Mouse (Mus musculus) heart, postnatal 0 days (tissue): ENCODE measurements at regions not wholly inside any gene's neighbourhood (a gene's known extent, or its start where the extent isn't known, plus 50 kb on each side); places are given as distances from the start of the nearest gene placed in this dataset. TPM values are rescaled to one million over a fixed set of nuclear protein-coding genes. Genes with fewer than 3 reads are reported as not detected.

Source experiments
- ATAC-seq: fragments of 200-750 bp; cut with Nextera tagmentation; 2 replicates; pipeline ENCODE4 v1.8.0; 2017; ENCODE audit warnings: low read depth, moderate number of reproducible peaks, moderate library complexity; ENCODE audit not compliant: insufficient read depth
- DNase-seq: peaks from one replicate; pipeline ENCODE4 v3.0.0-alpha.2; 2016; ENCODE audit warnings: low spot score
- H3K27ac ChIP-seq: fragments of 300-500 bp; sonication (generic); 2 replicates; pipeline ENCODE4 v1.5.1; 2014; ENCODE audit warnings: low read depth, mild to moderate bottlenecking
- H3K27me3 ChIP-seq: fragments of 300-500 bp; sonication (generic); 2 replicates; pipeline ENCODE4 v1.6.1; 2014; ENCODE audit warnings: low read length, mixed read lengths; ENCODE audit not compliant: control insufficient read depth, insufficient read depth
- H3K36me3 ChIP-seq: fragments of 300-500 bp; sonication (generic); replicated peaks from 2 replicates; pipeline ENCODE4 v1.6.1; 2014; ENCODE audit warnings: low read length, mixed read lengths; ENCODE audit not compliant: control insufficient read depth, insufficient read depth
- H3K4me1 ChIP-seq: fragments of 300-500 bp; sonication (generic); 2 replicates; pipeline ENCODE4 v1.6.1; 2014; ENCODE audit warnings: antibody characterized with exemption; ENCODE audit not compliant: control insufficient read depth, insufficient read depth
- H3K4me2 ChIP-seq: fragments of 300-500 bp; sonication (generic); 2 replicates; pipeline ENCODE4 v1.6.1; 2014; ENCODE audit warnings: low read depth, mild to moderate bottlenecking, low read length, moderate library complexity
- H3K4me3 ChIP-seq: fragments of 300-500 bp; sonication (generic); 2 replicates; pipeline ENCODE4 v1.5.1; 2014; ENCODE audit warnings: low read depth, low read length
- H3K9ac ChIP-seq: fragments of 300-500 bp; sonication (generic); replicated peaks from 2 replicates; pipeline ENCODE4 v1.6.1; 2014; ENCODE audit warnings: low read depth, low read length, mixed read lengths
- H3K9me3 ChIP-seq: fragments of 300-500 bp; sonication (generic); replicated peaks from 2 replicates; pipeline ENCODE4 v1.6.1; 2016; ENCODE audit warnings: low read length; ENCODE audit not compliant: control insufficient read depth
- CTCF ChIP-seq: IDR thresholded peaks from 2 replicates; pipeline ENCODE4 v1.5.1; 2016; ENCODE audit warnings: antibody characterized with exemption, control low read depth, low read depth
- EP300 ChIP-seq: IDR thresholded peaks from 2 replicates; pipeline ENCODE4 v1.6.1; 2016; ENCODE audit warnings: antibody characterized with exemption, low read depth
- WGBS: fragments of 180-500 bp; shearing (Covaris S2); extraction: QIAGEN DNeasy Blood & Tissue Kit; methylation state at CpG from one replicate; pipeline ENCODE4 v1.1.7; 2014; 5-methylcytosine and 5-hydroxymethylcytosine counted together
- microRNA-seq: library from miRNA; unstranded; fragments of <30 nt; microRNA quantifications from one replicate; pipeline ENCODE4, GENCODE M21; 2016

DNA sequence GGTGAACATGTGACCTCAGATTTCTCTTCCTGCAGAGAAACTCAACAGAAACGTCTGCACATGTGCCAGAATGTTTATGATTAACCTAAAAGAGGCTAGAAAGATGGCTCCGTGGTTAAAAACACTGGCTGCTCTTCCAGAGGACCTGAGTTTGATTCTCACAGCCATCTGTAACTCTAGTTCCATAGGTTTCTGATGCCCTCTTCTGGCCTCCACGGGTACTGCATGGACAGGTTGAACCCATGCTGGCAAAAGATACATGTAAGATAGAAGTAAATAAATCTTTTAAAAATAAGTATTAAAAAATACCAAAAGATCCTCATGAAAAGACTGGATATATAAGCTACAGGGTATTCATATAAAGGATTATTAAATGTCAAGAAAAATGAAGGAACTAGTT is 56.8 kb upstream of the Zfp507 start:
- Histone ChIP-seq H3K4me3 (no peak overlapping the region), H3K27ac (no peak overlapping the region), H3K9me3 (no peaks in the 10 kb centered on the region), H3K36me3 (no peaks in the 10 kb centered on the region), H3K27me3 (no peaks in the 10 kb centered on the region), H3K4me2 (no peak overlapping the region), H3K4me1 (no peaks in the 10 kb centered on the region), H3K9ac (no peak overlapping the region)
- 24% methylated on average over 3 of the region's 3 CpGs for WGBS
- DNase-seq (no peak), ATAC-seq (no peak)
- TF ChIP-seq CTCF = peak; percentile 24
- TF ChIP-seq EP300 = no peak

DNA sequence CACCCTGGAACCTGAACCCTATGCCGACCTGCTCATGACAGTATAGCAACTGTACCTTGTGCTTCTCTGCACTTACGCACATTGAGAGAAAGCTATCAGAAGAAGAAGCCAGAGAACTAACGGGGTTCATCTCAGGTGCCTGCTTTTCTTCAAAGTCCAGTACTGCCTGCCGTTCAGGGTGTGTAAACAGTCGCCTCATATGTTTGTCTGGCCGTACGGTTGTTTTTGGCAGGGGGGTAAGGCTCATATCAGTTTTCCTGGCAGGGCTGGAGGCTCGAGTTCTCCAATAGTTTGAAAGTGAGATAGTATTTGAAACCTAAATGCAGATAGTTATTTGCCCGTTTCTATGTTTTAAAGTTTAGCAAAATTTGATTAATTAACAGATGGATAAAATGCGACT is 54.9 kb upstream of the Zfp507 start:
- H3K27me3 ChIP-seq = no peaks in the 10 kb centered on the region
- no peak overlapping the region for H3K4me3 ChIP-seq
- H3K4me2 ChIP-seq = no peak overlapping the region
- H3K36me3 ChIP-seq = no peaks in the 10 kb centered on the region
- H3K9ac ChIP-seq = no peak overlapping the region
- DNase-seq = peak; percentile 11
- H3K9me3 ChIP-seq = no peaks in the 10 kb centered on the region
- no peak for ATAC-seq
- no peak for TF ChIP-seq EP300
- no peak for TF ChIP-seq CTCF
- 53% methylated on average over 10 of the region's 10 CpGs for WGBS
- H3K4me1 ChIP-seq = no peaks in the 10 kb centered on the region
- no peak overlapping the region for H3K27ac ChIP-seq

Small RNA genes lying in the stretch of these regions (microRNA-seq; reads per million reads assigned to microRNA genes)
- not detected for gene Gm23292
